Mouse (Mus musculus) frontal cortex, adult (tissue): Measurements from ENCODE around the gene Zfp423.

Source experiments
- ATAC-seq: cut with Nextera tagmentation; 2 replicates; pipeline ENCODE4 v1.9.2; 2017; ENCODE audit warnings: mild to moderate bottlenecking, moderate library complexity, mixed read lengths; ENCODE audit not compliant: low TSS enrichment

The Zfp423 gene

GRCm38 (mm10) chr8:87804327-87804900 lies 155.0 kb downstream of the Zfp423 start:
- ATAC-seq = no peak

- ATAC-seq = no peak
Observed at GRCm38 (mm10) chr8:87803437-87803836, 156.0 kb downstream of the Zfp423 start.

GRCm38 (mm10) chr8:87802571-87802970 lies 156.8 kb downstream of the Zfp423 start:
- no peak for ATAC-seq

GRCm38 (mm10) chr8:87800121-87800520 lies 159.3 kb downstream of the Zfp423 start:
- ATAC-seq = peak; percentile 92

- no peak for ATAC-seq
Observed at GRCm38 (mm10) chr8:87796234-87796633, 163.2 kb downstream of the Zfp423 start.

- ATAC-seq = no peak
Observed at GRCm38 (mm10) chr8:87794639-87795038, 164.8 kb downstream of the Zfp423 start.

GRCm38 (mm10) chr8:87791103-87791502 lies 168.3 kb downstream of the Zfp423 start:
- no peak for ATAC-seq

GRCm38 (mm10) chr8:87784641-87785439 lies 174.6 kb downstream of the Zfp423 start:
- no peak for ATAC-seq

GRCm38 (mm10) chr8:87784227-87784626 lies 175.2 kb downstream of the Zfp423 start:
- no peak for ATAC-seq

GRCm38 (mm10) chr8:87783198-87783597 lies 176.2 kb downstream of the Zfp423 start:
- ATAC-seq = no peak

- no peak for ATAC-seq
Observed at GRCm38 (mm10) chr8:87777586-87777985, 181.8 kb downstream of the Zfp423 start.

- no peak for ATAC-seq
Observed at GRCm38 (mm10) chr8:87775889-87776288, 183.5 kb downstream of the Zfp423 start.

GRCm38 (mm10) chr8:87774966-87775365 lies 184.4 kb downstream of the Zfp423 start:
- 0 out of 2 replicates have a peak, but pooled peaks have one; percentile 38 for ATAC-seq

GRCm38 (mm10) chr8:87772894-87773502 lies 186.4 kb downstream of the Zfp423 start:
- ATAC-seq = no peak

GRCm38 (mm10) chr8:87767882-87768281 lies 191.5 kb downstream of the Zfp423 start:
- no peak for ATAC-seq

- no peak for ATAC-seq
Observed at GRCm38 (mm10) chr8:87765276-87765675, 194.1 kb downstream of the Zfp423 start.

GRCm38 (mm10) chr8:87758750-87759149 lies 200.6 kb downstream of the Zfp423 start:
- no peak for ATAC-seq

GRCm38 (mm10) chr8:87754853-87755252 lies 204.5 kb downstream of the Zfp423 start:
- no peak for ATAC-seq

- no peak for ATAC-seq
Observed at GRCm38 (mm10) chr8:87753636-87754035, 205.8 kb downstream of the Zfp423 start.

GRCm38 (mm10) chr8:87753148-87753547 lies 206.2 kb downstream of the Zfp423 start:
- no peak for ATAC-seq

GRCm38 (mm10) chr8:87752710-87753109 lies 206.7 kb downstream of the Zfp423 start:
- ATAC-seq = no peak

- ATAC-seq = no peak
Observed at GRCm38 (mm10) chr8:87747582-87747981, 211.8 kb downstream of the Zfp423 start.

GRCm38 (mm10) chr8:87747142-87747541 lies 212.3 kb downstream of the Zfp423 start:
- no peak for ATAC-seq
